Mouse (Mus musculus): Measurements from ENCODE around the gene Ube2cbp. TPM values are rescaled to one million over a fixed set of nuclear protein-coding genes. Genes with fewer than 3 reads are reported as not detected.

Ube2cbp gene
- polyA plus RNA-seq (2021) = 5.3 TPM

DNA sequence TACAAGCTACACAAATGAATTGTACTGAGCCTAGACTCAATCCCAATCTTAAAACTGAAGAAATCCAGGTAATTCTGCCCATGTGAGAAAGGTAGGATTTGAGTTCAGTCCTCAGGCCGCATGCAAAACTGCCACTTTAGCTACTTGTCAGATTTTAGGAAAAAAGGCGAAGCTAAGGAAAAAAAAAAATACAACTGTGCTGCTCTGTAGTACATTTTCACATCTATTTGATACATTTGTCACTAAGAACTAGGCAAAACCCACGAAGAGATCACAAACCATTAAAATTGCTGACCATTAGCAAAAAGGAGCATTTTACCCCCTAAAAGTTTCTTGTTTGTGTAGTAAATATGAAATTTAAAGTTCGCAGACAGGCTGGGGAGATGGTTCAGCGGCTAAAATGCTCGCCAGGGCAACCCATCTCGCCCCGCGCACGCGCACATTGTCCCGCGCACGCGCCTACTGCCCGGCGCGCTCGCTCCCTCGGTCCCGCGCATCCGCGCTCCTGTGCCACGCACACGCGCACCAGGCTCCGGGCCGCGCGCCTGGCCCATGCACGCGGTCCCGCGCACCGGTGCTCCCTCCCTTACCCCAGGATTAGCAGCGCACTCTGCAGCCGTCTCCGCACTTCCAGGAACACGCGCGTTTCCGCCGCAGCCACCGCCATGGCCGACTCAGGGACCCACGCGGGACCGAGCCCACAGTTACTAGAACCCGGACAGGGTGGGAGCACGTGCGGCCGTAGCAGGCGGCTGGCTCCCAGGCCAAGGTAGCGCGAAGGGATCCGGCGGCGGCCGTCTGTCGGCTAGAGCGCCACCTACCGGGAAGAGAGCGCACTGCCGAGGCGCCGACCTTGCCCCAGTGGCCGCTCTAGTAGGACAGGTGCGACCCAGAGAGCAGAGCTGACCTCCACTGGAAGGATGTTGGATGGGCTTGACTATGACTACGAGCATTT lies at the start of gene Ube2cbp:
Gene Ube2cbp, minus strand, starts transcription at position 800 of the 955 bp plus-strand sequence.
- TF ChIP-seq CTCF (IDR thresholded peaks at IDR 0.05) = peak; percentile 100
- H3K27me3 ChIP-seq = no peaks in the 10 kb centered on the region
- in situ Hi-C loops (cut with MboI; ENCODE audit: low pct_unique_long_range_greater_than_20kb) = loop anchor here (5.0 to 10.0 kb wide), 3 partner anchors 108 to 620 kb away; partner anchors contain the start of genes Pgm3, Prss35, Rwdd2a and Tpbg
- ChIA-PET CTCF (interaction anchor here (0.9 to 6.3 kb wide), 13 partner anchors 11 to 738 kb away, joined by 3 to 81 read pairs (median 5); partner anchors contain the start of gene Rwdd2a), POLR2A (interaction anchor here (0.8 to 1.3 kb wide), 2 partner anchors 13 to 621 kb away, joined by 3 read pairs; no protein-coding TSS in a partner anchor)
- peak; percentile 39 for DNase-seq (ENCODE audit: low read depth, low spot score)
- peak; percentile 79 for ATAC-seq

DNA sequence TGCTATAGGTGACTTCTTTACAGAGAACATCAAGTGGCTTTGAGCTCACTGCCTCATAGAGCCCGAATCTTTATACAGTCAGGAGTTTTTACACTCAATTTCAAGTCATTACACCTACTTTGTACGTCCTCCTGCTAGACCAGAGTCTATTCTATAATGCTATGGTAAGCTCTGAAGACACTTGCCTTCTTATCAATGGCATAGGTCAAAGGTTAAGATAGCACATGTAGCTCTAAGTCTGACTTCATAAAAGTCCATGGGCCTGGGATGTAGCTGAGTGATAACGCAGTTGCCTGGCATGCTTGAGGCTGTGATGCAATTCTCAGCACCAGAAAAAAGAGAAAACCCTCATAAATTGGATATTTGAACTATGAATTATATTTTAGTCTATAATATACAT lies 49.6 kb upstream of the Ube2cbp start:
- no peaks in the 10 kb centered on the region for H3K27me3 ChIP-seq
- DNase-seq (ENCODE audit: low read depth, low spot score) (no peak), ATAC-seq (no peak)
- ChIA-PET POLR2A (no interaction called here), CTCF (interaction anchor here (0.6 to 1.4 kb wide), 3 partner anchors 15 to 30 kb away, joined by 3 read pairs; no protein-coding TSS in a partner anchor)
- no peak for TF ChIP-seq CTCF (IDR thresholded peaks at IDR 0.05)
- in situ Hi-C loops (cut with MboI; ENCODE audit: low pct_unique_long_range_greater_than_20kb) = no loop called here

DNA sequence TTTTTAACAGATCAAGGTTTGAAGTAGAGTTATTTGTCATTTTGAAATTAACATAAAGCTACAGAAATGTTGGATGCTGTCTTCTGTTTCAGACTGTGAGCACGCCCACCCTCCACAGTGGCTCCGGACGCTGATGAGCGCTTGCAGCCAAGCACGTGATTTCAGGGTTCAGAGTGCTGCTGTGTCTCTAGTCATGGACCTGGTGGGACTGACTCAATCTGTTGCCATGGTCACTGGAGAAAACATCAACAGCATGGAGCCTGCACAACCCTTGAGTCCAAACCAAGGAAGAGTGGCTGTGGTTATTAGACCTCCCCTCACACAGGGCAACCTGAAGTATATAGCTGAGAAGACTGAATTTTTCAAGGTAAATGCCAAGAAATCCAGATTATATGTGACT lies 49.0 kb upstream of the Ube2cbp start:
- CTCF ChIA-PET = interaction anchor here (1.4 kb wide), 1 partner anchor 31 kb away, joined by 3 read pairs; no protein-coding TSS in a partner anchor
- no peak for ATAC-seq
- DNase-seq (ENCODE audit: low read depth, low spot score) = no peak
- no peaks in the 10 kb centered on the region for H3K27me3 ChIP-seq
- POLR2A ChIA-PET = interaction anchor here (1.1 kb wide), 1 partner anchor 17 kb away, joined by 3 read pairs; no protein-coding TSS in a partner anchor
- no peak for TF ChIP-seq CTCF (IDR thresholded peaks at IDR 0.05)
- in situ Hi-C loops (cut with MboI; ENCODE audit: low pct_unique_long_range_greater_than_20kb) = no loop called here

- DNase-seq (ENCODE audit: low read depth, low spot score) = no peak
- ATAC-seq = no peak
- POLR2A ChIA-PET = no interaction called here
- in situ Hi-C loops (cut with MboI; ENCODE audit: low pct_unique_long_range_greater_than_20kb) = no loop called here
- CTCF ChIA-PET = interaction anchor here (2.0 to 2.6 kb wide), 2 partner anchors 15 to 16 kb away, joined by 5 read pairs; no protein-coding TSS in a partner anchor
- TF ChIP-seq CTCF (IDR thresholded peaks at IDR 0.05) = no peak
- no peaks in the 10 kb centered on the region for H3K27me3 ChIP-seq
These were observed 42.7 kb upstream of the Ube2cbp start for GRCm38 (mm10) chr9:86507437-86507836.

- no peak for TF ChIP-seq CTCF (IDR thresholded peaks at IDR 0.05)
- DNase-seq (ENCODE audit: low read depth, low spot score) (no peak), ATAC-seq (no peak)
- H3K27me3 ChIP-seq = no peaks in the 10 kb centered on the region
- in situ Hi-C loops (cut with MboI; ENCODE audit: low pct_unique_long_range_greater_than_20kb) = no loop called here
- ChIA-PET CTCF (interaction anchor here (0.7 to 2.5 kb wide), 4 partner anchors 21 to 47 kb away, joined by 3 to 8 read pairs (median 4); no protein-coding TSS in a partner anchor), POLR2A (no interaction called here)
These were observed 34.3 kb upstream of the Ube2cbp start for GRCm38 (mm10) chr9:86499083-86499482.

DNA sequence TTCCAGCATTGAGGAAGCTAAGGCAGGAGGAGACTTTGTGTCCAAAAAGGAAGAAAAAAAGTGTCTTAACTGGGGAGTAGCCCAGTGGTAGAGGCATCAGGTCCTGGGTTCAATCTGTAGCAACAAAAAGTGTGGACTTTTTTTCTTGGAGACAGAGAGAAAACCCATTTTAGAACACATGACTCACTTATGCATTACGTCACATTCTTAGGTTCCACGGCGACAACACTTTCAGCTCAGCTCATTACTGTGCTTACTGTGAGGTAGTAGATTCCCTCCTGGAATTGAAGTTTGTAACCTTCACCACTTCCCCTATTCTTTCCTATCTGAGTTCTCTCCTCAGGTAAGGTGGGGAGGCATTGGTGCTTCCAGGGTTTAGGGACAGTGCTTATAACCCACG lies 31.5 kb upstream of the Ube2cbp start:
- no peaks in the 10 kb centered on the region for H3K27me3 ChIP-seq
- in situ Hi-C loops (cut with MboI; ENCODE audit: low pct_unique_long_range_greater_than_20kb) = no loop called here
- CTCF ChIA-PET = interaction anchor here (1.3 kb wide), 1 partner anchor 15 kb away, joined by 3 read pairs; no protein-coding TSS in a partner anchor
- DNase-seq (ENCODE audit: low read depth, low spot score) = no peak
- TF ChIP-seq CTCF (IDR thresholded peaks at IDR 0.05) = no peak
- POLR2A ChIA-PET = no interaction called here
- ATAC-seq = no peak

DNA sequence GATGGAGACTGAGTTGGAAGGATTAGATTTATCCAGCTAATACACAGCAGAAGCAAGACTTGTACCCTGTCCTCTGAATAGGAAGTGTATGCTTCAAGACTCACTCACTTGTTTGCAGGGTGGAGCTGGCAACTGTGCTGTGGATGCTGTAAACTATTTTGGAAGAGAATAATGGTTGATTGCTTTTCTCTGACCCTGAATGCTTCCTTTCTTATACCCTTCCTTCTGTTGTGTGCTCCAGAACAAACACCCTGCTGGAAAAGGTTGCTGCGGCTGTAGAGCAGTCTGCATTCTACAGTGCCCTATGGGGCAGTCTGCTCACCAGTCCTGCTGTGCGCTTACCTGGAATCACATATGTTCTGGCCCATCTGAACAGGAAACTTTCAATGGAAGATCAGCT lies 27.0 kb upstream of the Ube2cbp start:
- no peaks in the 10 kb centered on the region for H3K27me3 ChIP-seq
- ChIA-PET CTCF (interaction anchor here (1.0 to 1.7 kb wide), 2 partner anchors 14 to 53 kb away, joined by 3 to 5 read pairs; no protein-coding TSS in a partner anchor), POLR2A (no interaction called here)
- in situ Hi-C loops (cut with MboI; ENCODE audit: low pct_unique_long_range_greater_than_20kb) = no loop called here
- TF ChIP-seq CTCF (IDR thresholded peaks at IDR 0.05) = no peak
- ATAC-seq (no peak), DNase-seq (ENCODE audit: low read depth, low spot score) (no peak)

GRCm38 (mm10) chr9:86482236-86482635 lies 17.5 kb upstream of the Ube2cbp start:
- no peaks in the 10 kb centered on the region for H3K27me3 ChIP-seq
- DNase-seq (ENCODE audit: low read depth, low spot score) (no peak), ATAC-seq (no peak)
- POLR2A ChIA-PET = no interaction called here
- CTCF ChIA-PET = interaction anchor here (1.3 to 1.6 kb wide), 3 partner anchors 11 to 15 kb away, joined by 4 to 6 read pairs (median 4); partner anchors contain the start of gene Dop1a
- no peak for TF ChIP-seq CTCF (IDR thresholded peaks at IDR 0.05)
- in situ Hi-C loops (cut with MboI; ENCODE audit: low pct_unique_long_range_greater_than_20kb) = no loop called here

- no peak for DNase-seq (ENCODE audit: low read depth, low spot score)
- ChIA-PET CTCF (interaction anchor here (0.9 to 4.6 kb wide), 4 partner anchors 9 to 45 kb away, joined by 3 to 34 read pairs (median 3); partner anchors contain the start of genes Dop1a and Ube2cbp), POLR2A (interaction anchor here (0.6 kb wide), 1 partner anchor 37 kb away, joined by 4 read pairs; no protein-coding TSS in a partner anchor)
- in situ Hi-C loops (cut with MboI; ENCODE audit: low pct_unique_long_range_greater_than_20kb) = no loop called here
- no peak for ATAC-seq
- H3K27me3 ChIP-seq = no peaks in the 10 kb centered on the region
- no peak for TF ChIP-seq CTCF (IDR thresholded peaks at IDR 0.05)
These were observed 13.8 kb upstream of the Ube2cbp start for GRCm38 (mm10) chr9:86478414-86479093.

GRCm38 (mm10) chr9:86476763-86477162 lies 12.0 kb upstream of the Ube2cbp start:
- no peak for ATAC-seq
- no peak for TF ChIP-seq CTCF (IDR thresholded peaks at IDR 0.05)
- DNase-seq (ENCODE audit: low read depth, low spot score) = no peak
- in situ Hi-C loops (cut with MboI; ENCODE audit: low pct_unique_long_range_greater_than_20kb) = no loop called here
- no peaks in the 10 kb centered on the region for H3K27me3 ChIP-seq
- POLR2A ChIA-PET = no interaction called here
- CTCF ChIA-PET = interaction anchor here (0.9 to 4.6 kb wide), 3 partner anchors 10 to 270 kb away, joined by 3 to 34 read pairs (median 4); partner anchors contain the start of genes Dop1a and Ube2cbp

Data from Patski (cell line).